Mouse (Mus musculus): ENCODE measurements around the gene Lsm11. TPM values are rescaled to one million over a fixed set of nuclear protein-coding genes. Genes with fewer than 3 reads are reported as not detected.
"Not testable (repeated sequence)": the region's sequence is repeated elsewhere in the genome, so short reads cannot be mapped to it uniquely, and the experiment has no call there.

Lsm11 gene
- total and polyA plus RNA-seq, 3 experiments: 2.0 to 4.0 (median 3.4) TPM

- 28% methylated on average over 5 of the region's 5 CpGs for WGBS
- Histone ChIP-seq H3K4me1 (ENCODE audit: control insufficient read depth, insufficient read depth, low read length) (peaks cover 17% of the 10 kb centered on the region), H3K9ac (ENCODE audit: low read depth, low read length) (no peak overlapping the region), H3K27me3 (ENCODE audit: control insufficient read depth, insufficient read depth, low read length) (no peaks in the 10 kb centered on the region), H3K27ac (no peak overlapping the region), H3K79me2 (replicated peaks; ENCODE audit: control insufficient read depth, insufficient read depth, low read length) (peaks cover 4% of the 10 kb centered on the region), H3K4me3 (no peak overlapping the region), H3K36me3 (ENCODE audit: control insufficient read depth, insufficient read depth, low read length) (peaks cover 13% of the 10 kb centered on the region)
- intact Hi-C loops (cut with DNase I): loop anchor here (2.0 to 10.0 kb wide), 6 partner anchors 87 to 1294 kb away; no protein-coding TSS in a partner anchor
- TF ChIP-seq CTCF (IDR thresholded peaks at IDR 0.05) (no peak), POLR2A (IDR thresholded peaks at IDR 0.05; ENCODE audit: insufficient read depth, low read depth, low read length) (no peak), EP300 (IDR thresholded peaks at IDR 0.05; ENCODE audit: insufficient read depth, low read depth, low read length) (no peak)
- no peak for DNase-seq
Measured at GRCm38 (mm10) chr11:45881683-45882068, 63.1 kb downstream of the Lsm11 start.

- H3K79me2 ChIP-seq (replicated peaks; ENCODE audit: control insufficient read depth, insufficient read depth, low read length): peaks cover 5% of the 10 kb centered on the region
- peaks cover 18% of the 10 kb centered on the region for H3K4me1 ChIP-seq (ENCODE audit: control insufficient read depth, insufficient read depth, low read length)
- DNase-seq: peak; percentile 45 to 46
- TF ChIP-seq CTCF (IDR thresholded peaks at IDR 0.05) (peak; percentile 86), EP300 (IDR thresholded peaks at IDR 0.05; ENCODE audit: insufficient read depth, low read depth, low read length) (no peak)
- 38% methylated on average over 6 of the region's 6 CpGs for WGBS
- intact Hi-C loops (cut with DNase I): loop anchor here (2.0 to 10.0 kb wide), 6 partner anchors 86 to 1294 kb away; no protein-coding TSS in a partner anchor
- no peak overlapping the region for H3K4me3 ChIP-seq
- H3K27me3 ChIP-seq (ENCODE audit: control insufficient read depth, insufficient read depth, low read length): no peaks in the 10 kb centered on the region
- peaks cover 13% of the 10 kb centered on the region for H3K36me3 ChIP-seq (ENCODE audit: control insufficient read depth, insufficient read depth, low read length)
- H3K27ac ChIP-seq: no peak overlapping the region
- no peak overlapping the region for H3K9ac ChIP-seq (ENCODE audit: low read depth, low read length)
Measured at GRCm38 (mm10) chr11:45881026-45881682, 63.6 kb downstream of the Lsm11 start.

- H3K27me3 ChIP-seq (ENCODE audit: control insufficient read depth, insufficient read depth, low read length); H3K27ac ChIP-seq; intact Hi-C loops (cut with DNase I); H3K79me2 ChIP-seq (replicated peaks; ENCODE audit: control insufficient read depth, insufficient read depth, low read length); H3K4me3 ChIP-seq; H3K9ac ChIP-seq (ENCODE audit: low read depth, low read length); DNase-seq: not testable (repeated sequence)
- Histone ChIP-seq H3K36me3 (ENCODE audit: control insufficient read depth, insufficient read depth, low read length) (peaks cover 13% of the 10 kb centered on the region), H3K4me1 (ENCODE audit: control insufficient read depth, insufficient read depth, low read length) (peaks cover 19% of the 10 kb centered on the region)
- WGBS: 49% methylated on average over 4 of the region's 4 CpGs
Measured at GRCm38 (mm10) chr11:45879366-45879765, 65.4 kb downstream of the Lsm11 start.

Other genes with a start within 250 kb of the Lsm11 start
- 10 to 100 TPM; 42.0 to 45.7 TPM for gene Clint1, start 92.9 kb downstream of the Lsm11 start, total RNA-seq (2021)
- 29.5 and 41.1 TPM in 2 replicates for gene Clint1, start 92.9 kb downstream of the Lsm11 start, polyA plus RNA-seq (2012; rRNA removed)
- 1 to 10 TPM; 5.9 to 6.0 TPM for gene Thg1l, start 10.6 kb upstream of the Lsm11 start, total RNA-seq (2021)
- 5.7 and 7.2 TPM in 2 replicates for gene Thg1l, start 10.6 kb upstream of the Lsm11 start, polyA plus RNA-seq (2012; rRNA removed)
- gene Sox30, start 35.4 kb upstream of the Lsm11 start, total RNA-seq (2021): under 1 TPM; 0.16 to 0.18 TPM
- 0.09 and 0.14 TPM in 2 replicates for gene Sox30, start 35.4 kb upstream of the Lsm11 start, polyA plus RNA-seq (2012; rRNA removed)
- 1 to 10 TPM; 1.2 to 1.6 TPM for gene Gm12166, start 107.4 kb upstream of the Lsm11 start, total RNA-seq (2021)
- gene Gm12166, start 107.4 kb upstream of the Lsm11 start, polyA plus RNA-seq (2012; rRNA removed): 4.4 and 4.6 TPM in 2 replicates
- 10 to 100 TPM; 21.9 to 63.9 TPM for gene Adam19, start 111.1 kb upstream of the Lsm11 start, total RNA-seq (2021)
- 17.7 and 32.1 TPM in 2 replicates for gene Adam19, start 111.1 kb upstream of the Lsm11 start, polyA plus RNA-seq (2012; rRNA removed)
- under 1 TPM; 0.11 to 0.18 TPM for gene Nipal4, start 221.6 kb upstream of the Lsm11 start, total RNA-seq (2021)
- gene Nipal4, start 221.6 kb upstream of the Lsm11 start, polyA plus RNA-seq (2012; rRNA removed): 0.18 and 0.20 TPM in 2 replicates

Data from heart, adult 2 months (tissue).